In genomic region chr1:165840548-165841230, GRCm38 (mm10) we compare ENCODE assay signal across 7 mouse cellular contexts. TPM values are rescaled to one million over a fixed set of nuclear protein-coding genes. Genes with fewer than 3 reads are reported as not detected.
DNase-seq lines count a peak whose midpoint lies in the region.

No protein-coding gene starts in this region.

- peak overlapping the region; percentile 87 for H3K27ac ChIP-seq in hindbrain, embryonic 10.5 days

- peaks cover 96% of the 10 kb centered on the region for H3K27me3 ChIP-seq in hindbrain, embryonic 10.5 days (ENCODE audit: insufficient read depth, poor library complexity, severe bottlenecking)
- peaks cover 73% of the 10 kb centered on the region for H3K27me3 ChIP-seq in megakaryocyte, embryonic 14.5 days (replicated peaks)

- DNase-seq in ovary, postnatal 36 days (ENCODE audit: low spot score): peak; percentile 39
- no peak for DNase-seq in ovary, postnatal 10 days (ENCODE audit: low spot score)
- DNase-seq in embryo, embryonic 11 days: peak; percentile 67
- peak; percentile 60 for DNase-seq in hindbrain, embryonic 10.5 days (ENCODE audit: low spot score)
- DNase-seq in thymus, adult 18-20 months: peak; percentile 48 to 65
- DNase-seq in left cerebral cortex, adult 11 months (ENCODE audit: low spot score): no peak

- H3K4me3 ChIP-seq in hindbrain, embryonic 10.5 days: peak overlapping the region; percentile 55
- H3K4me3 ChIP-seq in megakaryocyte, embryonic 14.5 days (replicated peaks): peak overlapping the region; percentile 70

- peaks cover 63% of the 10 kb centered on the region for H3K4me1 ChIP-seq in hindbrain, embryonic 10.5 days (replicated peaks)
- peaks cover 21% of the 10 kb centered on the region for H3K4me1 ChIP-seq in megakaryocyte, embryonic 14.5 days

- no peaks in the 10 kb centered on the region for H3K36me3 ChIP-seq in hindbrain, embryonic 10.5 days
- no peaks in the 10 kb centered on the region for H3K36me3 ChIP-seq in megakaryocyte, embryonic 14.5 days (replicated peaks; ENCODE audit: low read length)

- WGBS in hindbrain, embryonic 10.5 days: 11% methylated on average over 31 of the region's 31 CpGs

- H3K9me3 ChIP-seq in hindbrain, embryonic 10.5 days: no peaks in the 10 kb centered on the region
- H3K9me3 ChIP-seq in megakaryocyte, embryonic 14.5 days: peaks cover 3% of the 10 kb centered on the region; the same call in 1 of the 2 replicates

RNA-seq across cellular contexts. Expression of gene Cd247, which starts 52.2 kb away (rescaled TPM):
- 1.0 and 1.2 TPM in 2 replicates for polyA plus RNA-seq in hindbrain, embryonic 10.5 days (2016; fragmentation: Nextera tagmentation; extraction: Ambion mirVana)
- not detected in 2 replicates for polyA plus RNA-seq in megakaryocyte, embryonic 14.5 days (2012; ENCODE audit: insufficient read depth, low replicate concordance)

Comparison
In these comparisons a context has a peak if more than half of its experiments do, and no peak if none do; other contexts are left out.
1. DNase-seq: peak in ovary, postnatal 36 days (single experiment), embryo, embryonic 11 days (single experiment), hindbrain, embryonic 10.5 days (single experiment) and thymus, adult 18-20 months (2 of 2); none in ovary, postnatal 10 days (single experiment) and left cerebral cortex, adult 11 months (single experiment).